Mouse (Mus musculus) kidney, embryonic 16.5 days (tissue): ENCODE data around the gene Hoxd3. TPM values are rescaled to one million over a fixed set of nuclear protein-coding genes. Genes with fewer than 3 reads are reported as not detected.
A peak's percentile ranks its signal among the peaks of the same experiment; 100 is the strongest.

ENCODE experiments used
- ATAC-seq: fragments of 200-750 bp; cut with Nextera tagmentation; 2 replicates; pipeline ENCODE4 v1.8.0; 2017; ENCODE audit warnings: moderate TSS enrichment; ENCODE audit not compliant: low FRiP score, low TSS enrichment
- H3K27ac ChIP-seq: fragments of 300-500 bp; sonication (generic); 2 replicates; pipeline ENCODE4 v1.5.1; 2014; ENCODE audit warnings: low read length
- H3K27me3 ChIP-seq: fragments of 300-500 bp; sonication (generic); 2 replicates; pipeline ENCODE4 v1.6.1; 2014; ENCODE audit warnings: low read length, control low read depth, mixed read lengths; ENCODE audit not compliant: insufficient read depth
- H3K36me3 ChIP-seq: fragments of 300-500 bp; sonication (generic); 2 replicates; pipeline ENCODE4 v1.6.1; 2014; ENCODE audit warnings: low read length, control low read depth, mixed read lengths; ENCODE audit not compliant: insufficient read depth
- H3K4me1 ChIP-seq: fragments of 300-500 bp; sonication (generic); 2 replicates; pipeline ENCODE4 v1.6.1; 2014; ENCODE audit warnings: low read length, control low read depth, mixed read lengths; ENCODE audit not compliant: insufficient read depth
- H3K4me2 ChIP-seq: fragments of 300-500 bp; sonication (generic); replicated peaks from 2 replicates; pipeline ENCODE4 v1.6.1; 2014; ENCODE audit warnings: low read depth, low read length
- H3K4me3 ChIP-seq: fragments of 300-500 bp; sonication (generic); 2 replicates; pipeline ENCODE4 v1.5.1; 2014; ENCODE audit warnings: mild to moderate bottlenecking, low read length
- H3K9ac ChIP-seq: fragments of 300-500 bp; sonication (generic); replicated peaks from 2 replicates; pipeline ENCODE4 v1.6.1; 2014; ENCODE audit warnings: low read length
- H3K9me3 ChIP-seq: fragments of 300-500 bp; sonication (generic); 2 replicates; pipeline ENCODE4 v1.6.1; 2016; ENCODE audit warnings: low read length, control low read depth
- WGBS: fragments of 180-500 bp; shearing (Covaris S2); extraction: QIAGEN DNeasy Blood & Tissue Kit; methylation state at CpG from one replicate; pipeline ENCODE4 v1.1.7; 2014; 5-methylcytosine and 5-hydroxymethylcytosine counted together
- polyA plus RNA-seq: library from polyadenylated mRNA; unstranded; fragments of >200 nt; fragmentation: Nextera tagmentation; extraction: Ambion mirVana; gene quantifications from 2 replicates; pipeline ENCODE4 v1.2.1, GENCODE M21; 2015

Hoxd3 gene
- polyA plus RNA-seq, 1 experiment from 2014 or later, result 15.4 TPM

DNA sequence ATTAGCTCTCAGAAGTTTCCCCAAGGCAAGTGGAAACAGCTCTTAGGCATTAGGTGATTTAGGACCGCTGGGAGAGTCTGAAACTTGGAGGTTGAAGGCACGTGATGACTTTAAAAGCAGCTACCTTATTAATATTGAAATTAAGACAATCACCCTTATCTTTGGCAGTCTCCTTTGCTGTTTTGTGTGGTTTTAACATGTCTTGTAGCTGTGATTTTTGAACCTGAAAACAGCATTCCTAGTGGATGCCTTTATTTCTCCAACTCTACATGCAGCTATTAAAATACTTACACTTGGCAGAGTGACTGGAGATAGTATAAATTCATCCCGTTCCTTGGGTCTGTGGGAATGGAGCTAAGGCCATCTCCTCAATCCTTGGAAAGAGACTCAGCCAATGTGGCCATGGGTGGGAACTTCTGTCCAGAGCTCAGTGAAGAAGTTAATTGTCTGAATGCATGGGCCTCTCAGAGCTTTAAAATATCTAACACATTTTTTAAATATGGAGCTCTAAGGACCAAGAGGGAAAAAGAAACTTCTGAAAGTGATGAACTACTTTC, 41.0 kb upstream of the Hoxd3 start:
- Histone ChIP-seq H3K4me3 (no peak overlapping the region), H3K36me3 (no peaks in the 10 kb centered on the region), H3K27ac (no peak overlapping the region), H3K9me3 (no peaks in the 10 kb centered on the region), H3K4me2 (no peak overlapping the region), H3K4me1 (peaks cover 31% of the 10 kb centered on the region), H3K9ac (no peak overlapping the region), H3K27me3 (peaks cover 91% of the 10 kb centered on the region)
- ATAC-seq, result no peak
- WGBS, result 11% methylated on average over 3 of the region's 3 CpGs

DNA sequence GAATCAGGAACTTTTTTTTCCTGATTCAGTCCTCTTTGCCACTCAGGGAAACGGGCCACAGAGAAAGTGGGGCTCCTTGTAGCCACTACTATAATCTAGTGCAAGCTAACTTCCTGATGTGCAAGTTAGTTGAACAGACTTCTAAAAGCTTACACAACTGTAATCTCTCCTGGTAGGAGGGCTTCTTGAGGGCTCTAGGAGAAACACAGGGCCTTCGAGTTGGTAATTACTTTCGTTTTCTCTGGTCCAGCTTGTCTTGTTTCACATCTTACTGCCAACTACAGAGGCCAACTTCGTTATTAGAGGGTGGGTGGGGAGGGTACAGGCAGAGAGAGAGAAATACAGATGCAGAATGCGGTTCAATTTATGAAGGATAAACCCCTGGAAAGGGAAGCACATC, 39.9 kb upstream of the Hoxd3 start:
- Histone ChIP-seq H3K27me3 (peaks cover 92% of the 10 kb centered on the region), H3K9ac (no peak overlapping the region), H3K4me3 (no peak overlapping the region), H3K4me2 (no peak overlapping the region), H3K9me3 (no peaks in the 10 kb centered on the region), H3K4me1 (peaks cover 42% of the 10 kb centered on the region), H3K27ac (no peak overlapping the region), H3K36me3 (no peaks in the 10 kb centered on the region)
- ATAC-seq, result no peak
- WGBS, result 42% methylated on average over 5 of the region's 5 CpGs

DNA sequence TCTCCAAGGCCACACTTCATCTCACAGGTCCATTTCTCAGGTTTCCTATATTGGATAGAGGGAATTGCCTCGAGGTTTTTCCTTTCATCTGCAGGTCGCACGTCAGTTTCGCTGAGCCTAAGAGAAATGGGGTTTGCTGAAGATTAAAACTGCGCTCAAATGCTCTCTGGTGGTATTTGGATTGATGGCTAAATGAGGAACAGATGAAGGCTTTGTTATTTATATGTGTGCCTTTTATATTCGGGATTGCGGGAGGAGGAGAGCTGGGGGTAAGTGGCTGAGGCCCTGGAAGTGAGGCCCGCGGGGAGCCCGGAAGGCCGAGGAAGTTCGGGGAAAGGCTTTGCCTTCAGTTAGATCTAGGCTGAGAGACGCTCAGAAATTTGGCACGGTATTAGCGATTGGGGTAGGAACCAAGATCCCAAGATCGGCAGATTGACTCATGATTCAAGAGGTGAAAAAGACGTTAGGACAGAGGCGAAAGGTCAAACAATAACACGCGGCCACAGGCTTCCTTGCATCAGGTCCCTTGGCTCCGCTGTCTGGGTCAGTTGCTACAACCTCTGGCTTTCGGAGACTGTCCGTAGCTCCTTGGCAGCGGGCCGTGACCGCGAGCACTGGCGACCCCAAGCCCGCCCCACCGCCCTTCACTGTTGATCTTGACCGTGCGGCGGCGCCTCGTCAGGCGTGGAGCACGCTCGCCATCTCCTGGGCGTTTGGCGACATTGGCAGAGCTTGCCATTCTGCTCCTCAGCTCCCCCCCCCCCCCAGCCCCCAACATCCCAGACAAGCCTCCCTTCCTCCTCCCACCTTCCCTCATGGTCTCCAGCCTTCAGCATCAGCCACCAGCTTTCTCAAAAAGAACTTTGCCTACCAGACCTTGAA, 39.0 kb upstream of the Hoxd3 start:
- ATAC-seq, result peak; percentile 36; the same call in 1 of the 2 replicates

DNA sequence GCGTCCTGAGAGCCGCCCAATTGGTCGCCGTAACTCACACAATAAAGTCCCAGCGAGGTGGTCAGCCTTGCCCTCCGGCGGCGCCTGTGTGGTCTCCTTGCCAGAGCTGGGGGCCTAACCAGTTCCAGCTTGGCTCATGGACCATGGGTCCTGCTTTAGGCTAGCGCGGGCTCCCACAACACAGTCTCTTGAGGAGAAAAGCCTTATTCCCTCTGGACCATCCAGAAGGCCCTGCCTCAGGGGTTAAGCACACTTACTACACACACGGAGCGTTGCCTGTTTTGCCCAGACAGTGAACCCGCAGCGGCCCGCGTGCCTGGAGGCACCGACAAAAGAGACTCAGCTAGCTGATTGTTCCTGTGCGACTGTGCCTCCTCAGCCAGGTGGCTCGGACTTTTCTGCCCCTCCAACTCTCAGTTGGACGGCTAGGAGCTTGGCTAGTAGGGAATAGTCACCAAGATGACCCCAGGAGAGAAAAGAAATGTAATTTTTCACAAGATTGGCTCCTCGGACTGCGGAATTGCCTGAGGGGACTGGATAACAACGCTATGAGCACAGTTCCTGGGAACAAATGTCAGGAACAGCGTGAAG, 37.8 kb upstream of the Hoxd3 start:
- no peak for ATAC-seq
- Histone ChIP-seq H3K4me3 (no peak overlapping the region), H3K4me1 (peaks cover 55% of the 10 kb centered on the region), H3K4me2 (peak overlapping the region; percentile 29; the same call in 1 of the 2 replicates), H3K9ac (no peak overlapping the region; the same call in 1 of the 2 replicates), H3K9me3 (no peaks in the 10 kb centered on the region), H3K27me3 (peaks cover 73% of the 10 kb centered on the region), H3K27ac (no peak overlapping the region), H3K36me3 (no peaks in the 10 kb centered on the region)
- WGBS, result 14% methylated on average over 24 of the region's 24 CpGs

More for the DNA sequence above, 39.0 kb upstream of the Hoxd3 start:
- Histone ChIP-seq H3K4me2 (peak overlapping the region; percentile 63), H3K36me3 (no peaks in the 10 kb centered on the region), H3K27ac (no peak overlapping the region), H3K27me3 (peaks cover 85% of the 10 kb centered on the region), H3K4me1 (peaks cover 50% of the 10 kb centered on the region), H3K9me3 (no peaks in the 10 kb centered on the region), H3K4me3 (peak overlapping the region; percentile 37), H3K9ac (no peak overlapping the region)
- 7% methylated on average over 39 of the region's 40 CpGs for WGBS

DNA sequence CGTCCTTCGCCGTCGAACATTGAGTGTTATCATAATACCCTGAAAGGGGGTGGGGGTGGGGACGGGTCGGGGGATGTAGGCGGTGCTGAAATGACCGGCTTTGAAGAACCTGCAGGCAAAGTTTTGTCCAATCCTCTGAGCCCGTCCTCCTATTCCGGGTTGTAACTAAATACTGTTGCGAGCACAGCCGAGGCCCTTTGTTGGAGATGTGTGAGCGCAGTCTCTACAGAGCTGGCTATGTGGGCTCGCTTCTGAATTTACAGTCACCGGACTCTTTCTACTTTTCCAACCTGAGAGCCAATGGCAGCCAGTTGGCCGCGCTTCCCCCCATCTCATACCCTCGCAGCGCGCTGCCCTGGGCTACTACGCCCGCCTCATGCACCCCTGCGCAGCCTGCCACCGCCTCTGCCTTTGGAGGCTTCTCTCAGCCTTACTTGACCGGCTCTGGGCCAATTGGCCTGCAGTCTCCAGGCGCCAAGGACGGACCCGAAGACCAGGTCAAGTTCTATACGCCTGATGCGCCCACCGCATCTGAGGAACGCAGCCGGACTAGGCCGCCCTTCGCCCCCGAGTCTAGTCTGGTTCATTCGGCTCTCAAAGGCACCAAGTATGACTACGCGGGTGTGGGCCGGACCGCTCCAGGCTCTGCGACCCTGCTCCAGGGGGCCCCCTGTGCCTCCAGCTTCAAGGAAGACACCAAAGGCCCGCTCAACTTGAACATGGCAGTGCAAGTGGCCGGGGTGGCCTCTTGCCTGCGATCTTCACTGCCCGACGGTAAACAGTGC, 36.7 kb upstream of the Hoxd3 start, which contains the start of gene Hoxd12:
Gene Hoxd12, plus strand, starts transcription at position 133 of the 785 bp plus-strand sequence.
- 0 out of 2 replicates have a peak, but pooled peaks have one; percentile 24 for ATAC-seq
- Histone ChIP-seq H3K9me3 (no peaks in the 10 kb centered on the region), H3K4me2 (peak within 1 kb of the TSS; percentile 51), H3K4me1 (peaks cover 56% of the 10 kb centered on the region), H3K27me3 (peaks cover 64% of the 10 kb centered on the region), H3K36me3 (no peaks in the 10 kb centered on the region), H3K9ac (peak within 1 kb of the TSS; percentile 58), H3K4me3 (peak within 1 kb of the TSS; percentile 28), H3K27ac (peak within 1 kb of the TSS; percentile 61)
- WGBS, result 6% methylated on average over 47 of the region's 47 CpGs

DNA sequence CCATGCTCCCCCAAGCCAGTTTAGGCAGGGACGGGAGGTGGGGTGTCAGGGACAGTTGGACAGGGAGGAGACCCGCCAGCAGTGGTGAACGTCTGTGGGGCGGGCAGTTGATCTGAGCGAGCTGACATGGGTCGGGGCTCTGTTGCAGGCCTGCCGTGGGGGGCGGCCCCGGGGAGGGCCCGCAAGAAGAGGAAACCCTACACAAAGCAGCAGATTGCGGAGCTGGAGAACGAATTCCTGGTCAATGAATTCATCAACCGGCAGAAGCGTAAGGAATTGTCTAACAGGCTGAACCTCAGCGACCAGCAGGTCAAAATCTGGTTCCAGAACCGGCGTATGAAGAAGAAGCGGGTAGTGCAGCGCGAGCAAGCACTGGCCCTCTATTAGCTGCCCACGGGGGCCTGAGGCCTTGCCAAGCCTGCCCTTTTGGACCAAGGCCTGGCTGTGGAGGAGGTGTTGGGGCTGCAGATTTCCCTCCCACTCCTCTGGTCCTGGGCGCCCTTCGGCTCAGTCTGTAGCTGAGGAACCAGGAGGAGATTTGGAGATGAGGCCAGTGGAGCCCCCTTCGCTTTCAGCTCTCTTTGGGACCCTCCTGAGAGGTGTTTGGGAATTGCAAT, 36.0 kb upstream of the Hoxd3 start:
- Histone ChIP-seq H3K4me1 (peaks cover 56% of the 10 kb centered on the region), H3K9ac (peak overlapping the region; percentile 58)
- 0 out of 2 replicates have a peak, but pooled peaks have one; percentile 0 for ATAC-seq

DNA sequence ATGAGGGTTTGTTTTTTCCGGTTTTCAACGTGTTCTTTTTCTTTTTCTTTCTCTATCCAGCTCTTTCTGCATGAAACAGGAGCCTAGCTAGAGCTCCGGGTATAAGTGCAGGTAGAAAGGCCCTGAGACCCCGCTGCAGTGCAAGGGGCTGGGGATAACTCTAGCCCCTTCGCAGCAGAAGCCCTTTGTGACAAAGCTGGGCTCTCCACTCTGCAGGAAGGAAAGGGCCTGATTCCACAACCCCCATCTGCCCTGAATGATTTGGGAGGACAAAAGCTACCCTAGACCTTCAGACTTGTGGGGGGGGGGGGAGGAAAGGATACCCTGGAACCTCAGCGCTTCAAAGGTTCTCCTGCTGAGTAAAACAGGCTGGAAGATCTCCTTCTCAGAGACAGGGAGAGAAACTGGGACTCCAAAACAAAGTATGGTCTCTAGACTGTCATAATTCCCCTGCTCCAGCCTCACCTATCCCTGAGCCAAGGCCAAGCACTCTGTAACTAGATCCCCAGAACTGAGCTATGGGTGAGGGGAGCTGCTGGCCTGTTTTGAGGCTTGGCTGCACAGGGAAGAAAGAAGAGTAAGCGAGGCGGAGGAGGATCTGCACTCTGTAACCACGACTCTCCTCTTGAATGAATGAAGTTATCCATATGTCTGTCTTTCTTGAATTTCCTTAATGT, 35.2 kb upstream of the Hoxd3 start:
- Histone ChIP-seq H3K4me3 (peak overlapping the region; percentile 28; the same call in 1 of the 2 replicates), H3K4me1 (peaks cover 56% of the 10 kb centered on the region), H3K36me3 (no peaks in the 10 kb centered on the region), H3K27me3 (peaks cover 60% of the 10 kb centered on the region), H3K9ac (peak overlapping the region; percentile 52; the same call in 1 of the 2 replicates), H3K27ac (peak overlapping the region; percentile 63), H3K9me3 (no peaks in the 10 kb centered on the region), H3K4me2 (peak overlapping the region; percentile 51)
- ATAC-seq, result peak; percentile 35
- WGBS, result 29% methylated on average over 9 of the region's 9 CpGs

More for the DNA sequence above, 36.0 kb upstream of the Hoxd3 start:
- Histone ChIP-seq H3K4me3 (peak overlapping the region; percentile 28), H3K9me3 (no peaks in the 10 kb centered on the region), H3K36me3 (no peaks in the 10 kb centered on the region), H3K27me3 (peaks cover 66% of the 10 kb centered on the region), H3K4me2 (peak overlapping the region; percentile 51), H3K27ac (peak overlapping the region; percentile 61)
- WGBS, result 24% methylated on average over 24 of the region's 24 CpGs

DNA sequence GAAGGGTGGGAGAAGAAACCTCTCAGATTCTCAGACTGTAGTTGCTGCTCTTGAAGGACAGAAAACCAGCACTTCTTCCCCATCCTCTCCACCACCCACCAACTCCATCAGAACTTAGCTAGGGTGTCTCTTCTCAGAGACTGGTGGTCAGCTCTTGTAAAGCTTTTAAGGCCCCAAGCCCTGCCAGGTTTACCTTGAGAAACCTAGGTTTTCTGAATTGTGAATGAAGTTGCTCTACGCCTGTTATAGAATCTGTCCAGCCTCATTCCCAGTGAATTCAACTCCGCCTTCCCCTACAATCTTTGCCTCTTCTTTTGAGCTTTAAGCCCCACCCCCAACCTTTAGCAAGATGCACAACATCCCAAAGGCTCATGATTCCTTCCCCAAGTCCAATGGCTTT, 34.6 kb upstream of the Hoxd3 start:
- Histone ChIP-seq H3K4me2 (peak overlapping the region; percentile 11), H3K9me3 (no peaks in the 10 kb centered on the region), H3K36me3 (no peaks in the 10 kb centered on the region), H3K4me1 (peaks cover 56% of the 10 kb centered on the region), H3K4me3 (no peak overlapping the region), H3K27ac (peak overlapping the region; percentile 63), H3K9ac (no peak overlapping the region), H3K27me3 (peaks cover 54% of the 10 kb centered on the region)
- 38% methylated on average over 2 of the region's 2 CpGs for WGBS
- no peak for ATAC-seq
